Mouse (Mus musculus) ES-E14 (cell line): ENCODE data around the gene Sema5a. TPM values are rescaled to one million over a fixed set of nuclear protein-coding genes. Genes with fewer than 3 reads are reported as not detected.

Experiments
- DNase-seq: peaks from one replicate; pipeline ENCODE4 v3.0.0-alpha.2; 2013; ENCODE audit warnings: low read depth, low spot score
- H3K27ac ChIP-seq: 2 replicates; pipeline ENCODE4 v1.5.1; 2012; ENCODE audit warnings: low read depth, mild to moderate bottlenecking, low read length, moderate library complexity, mixed read lengths; ENCODE audit not compliant: poor library complexity, insufficient read depth, severe bottlenecking
- H3K36me3 ChIP-seq: 2 replicates; pipeline ENCODE4 v1.6.1; 2012; ENCODE audit warnings: mild to moderate bottlenecking, low read length, moderate library complexity, mixed read lengths; ENCODE audit not compliant: control insufficient read depth, poor library complexity, insufficient read depth, severe bottlenecking
- H3K4me1 ChIP-seq, 2 experiments: fragments of 150-350 bp in 1 of 2; sonication (generic) in 1 of 2; 2 replicates each; pipeline ENCODE4 v1.6.1; 2012; ENCODE audit warnings: low read length in 2 of 2, mild to moderate bottlenecking in 1 of 2, mixed read lengths in 1 of 2; ENCODE audit not compliant: control insufficient read depth in 2 of 2, insufficient read depth in 2 of 2, poor library complexity in 1 of 2
- H3K4me3 ChIP-seq, 2 experiments: fragments of 150-350 bp in 1 of 2; sonication (generic) in 1 of 2; 2 replicates each; pipeline ENCODE4 v1.5.1; 2012; ENCODE audit warnings: low read length in 2 of 2, low read depth in 1 of 2, mild to moderate bottlenecking in 1 of 2, mixed read lengths in 1 of 2; ENCODE audit not compliant: insufficient read depth in 1 of 2, poor library complexity in 1 of 2, severe bottlenecking in 1 of 2
- H3K9ac ChIP-seq: 2 replicates; pipeline ENCODE4 v1.6.1; 2012; ENCODE audit warnings: low read depth, mild to moderate bottlenecking, low read length, mixed read lengths; ENCODE audit not compliant: poor library complexity, insufficient read depth, severe bottlenecking
- H3K9me3 ChIP-seq: fragments of 150-350 bp; sonication (generic); 2 replicates; pipeline ENCODE4 v1.6.1; 2012; ENCODE audit warnings: low read depth, mild to moderate bottlenecking, low read length; ENCODE audit not compliant: control insufficient read depth, insufficient read depth
- CHD2 ChIP-seq: IDR thresholded peaks from 2 replicates; pipeline ENCODE4 v1.6.1; 2014; ENCODE audit warnings: mild to moderate bottlenecking, low read depth, low read length, inconsistent platforms
- HCFC1 ChIP-seq: IDR thresholded peaks from 2 replicates; pipeline ENCODE4 v1.6.1; 2012; ENCODE audit warnings: low read length, inconsistent platforms, borderline replicate concordance; ENCODE audit not compliant: insufficient read depth
- MAFK ChIP-seq: IDR thresholded peaks from 2 replicates; pipeline ENCODE4 v1.6.1; 2014; ENCODE audit warnings: mild to moderate bottlenecking, low read depth, low read length, inconsistent platforms; ENCODE audit not compliant: insufficient read depth
- ZC3H11A ChIP-seq: IDR thresholded peaks from 2 replicates; pipeline ENCODE4 v1.6.1; 2012; ENCODE audit warnings: low read depth, mild to moderate bottlenecking, inconsistent platforms, low read length, borderline replicate concordance
- ZNF384 ChIP-seq: IDR thresholded peaks from 2 replicates; pipeline ENCODE4 v1.6.1; 2012; ENCODE audit warnings: low read depth, low read length, inconsistent platforms
- in situ Hi-C, 2 experiments: fragments of 600-800 bp; cut with MboI; formaldehyde crosslinking; loops; one replicate each; pipeline ENCODE4 v1.15.1; 2025; ENCODE audit warnings: low sequenced_read_pairs in 2 of 2, inconsistent platforms in 1 of 2; ENCODE audit not compliant: unreplicated experiment in 2 of 2
- total RNA-seq: library from RNA; depleted of rRNA; stranded (reverse); fragments of 300-350 nt; gene quantifications from 2 replicates; pipeline ENCODE4 v1.2.3, GENCODE M21; 2012

The Sema5a gene
- total RNA-seq, 1 experiment = 2.7 TPM

- in situ Hi-C loops = no loop called here
- no peak overlapping the region for H3K27ac ChIP-seq
- H3K9ac ChIP-seq = no peak overlapping the region
- no peaks in the 10 kb centered on the region for H3K36me3 ChIP-seq
- no peaks in the 10 kb centered on the region for H3K9me3 ChIP-seq
- no peak for DNase-seq
- TF ChIP-seq CHD2 = no peak
- no peak for TF ChIP-seq ZC3H11A
- no peak for TF ChIP-seq ZNF384
- no peak for TF ChIP-seq HCFC1
- no peak for TF ChIP-seq MAFK
- H3K4me3 ChIP-seq = no peak overlapping the region
- H3K4me1 ChIP-seq = no peaks in the 10 kb centered on the region
Observed at GRCm38 (mm10) chr15:32433833-32434155, 189.2 kb downstream of the Sema5a start.

- Histone ChIP-seq H3K36me3 (no peaks in the 10 kb centered on the region), H3K9me3 (no peaks in the 10 kb centered on the region), H3K4me3 (no peak overlapping the region), H3K4me1 (no peaks in the 10 kb centered on the region), H3K9ac (no peak overlapping the region), H3K27ac (no peak overlapping the region)
- no peak for DNase-seq
- no peak for TF ChIP-seq MAFK
- in situ Hi-C loops = no loop called here
Observed at GRCm38 (mm10) chr15:32434274-32434673, 189.7 kb downstream of the Sema5a start.

GRCm38 (mm10) chr15:32437654-32438053, 193.0 kb downstream of the Sema5a start:
- DNase-seq = peak; percentile 43
- TF ChIP-seq HCFC1 = no peak
- no peak for TF ChIP-seq ZNF384
- no peak for TF ChIP-seq CHD2
- no peak; the same call in 1 of the 2 replicates for TF ChIP-seq ZC3H11A
- TF ChIP-seq MAFK = no peak
- Histone ChIP-seq H3K9me3 (no peaks in the 10 kb centered on the region), H3K9ac (no peak overlapping the region), H3K4me1 (no peaks in the 10 kb centered on the region), H3K27ac (no peak overlapping the region), H3K36me3 (no peaks in the 10 kb centered on the region), H3K4me3 (no peak overlapping the region)
- in situ Hi-C loops = no loop called here

- no peaks in the 10 kb centered on the region for H3K36me3 ChIP-seq
- no peak overlapping the region for H3K9ac ChIP-seq
- no peak for DNase-seq
- TF ChIP-seq MAFK = no peak
- no peak for TF ChIP-seq HCFC1
- no peak for TF ChIP-seq CHD2
- TF ChIP-seq ZNF384 = no peak
- TF ChIP-seq ZC3H11A = no peak
- H3K4me1 ChIP-seq = no peaks in the 10 kb centered on the region
- H3K9me3 ChIP-seq = no peaks in the 10 kb centered on the region
- in situ Hi-C loops = no loop called here
- no peak overlapping the region for H3K4me3 ChIP-seq
- H3K27ac ChIP-seq = no peak overlapping the region
Observed at GRCm38 (mm10) chr15:32442745-32443144, 198.1 kb downstream of the Sema5a start.

GRCm38 (mm10) chr15:32447558-32448349, 203.1 kb downstream of the Sema5a start:
- TF ChIP-seq CHD2 (no peak), ZNF384 (no peak), HCFC1 (no peak), ZC3H11A (no peak), MAFK (no peak)
- H3K27ac ChIP-seq = no peak overlapping the region
- H3K4me3 ChIP-seq = no peak overlapping the region
- no peak for DNase-seq
- H3K9me3 ChIP-seq = no peaks in the 10 kb centered on the region
- H3K36me3 ChIP-seq = no peaks in the 10 kb centered on the region
- in situ Hi-C loops = no loop called here
- no peak overlapping the region for H3K9ac ChIP-seq
- H3K4me1 ChIP-seq = no peaks in the 10 kb centered on the region
